Mouse (Mus musculus) heart, embryonic 13.5 days (tissue): ENCODE results near the gene Bpifa6. TPM values are rescaled to one million over a fixed set of nuclear protein-coding genes. Genes with fewer than 3 reads are reported as not detected.
"Not testable (repeated sequence)": the region's sequence is repeated elsewhere in the genome, so short reads cannot be mapped to it uniquely, and the experiment has no call there.

ENCODE experiments used
- ATAC-seq: fragments of 200-750 bp; cut with Nextera tagmentation; 2 replicates; pipeline ENCODE4 v1.8.0; 2017; ENCODE audit warnings: moderate TSS enrichment; ENCODE audit not compliant: insufficient number of reproducible peaks, low FRiP score, low TSS enrichment; ENCODE audit errors: extremely low read depth
- H3K27ac ChIP-seq: fragments of 300-500 bp; sonication (generic); replicated peaks from 2 replicates; pipeline ENCODE4 v1.5.1; 2015; ENCODE audit warnings: moderate library complexity, mild to moderate bottlenecking, inconsistent platforms
- H3K27me3 ChIP-seq: fragments of 300-500 bp; sonication (generic); replicated peaks from 2 replicates; pipeline ENCODE4 v1.6.1; 2015; ENCODE audit warnings: mild to moderate bottlenecking, inconsistent platforms
- H3K36me3 ChIP-seq: fragments of 300-500 bp; sonication (generic); 2 replicates; pipeline ENCODE4 v1.6.1; 2015; ENCODE audit warnings: mild to moderate bottlenecking, inconsistent platforms
- H3K4me1 ChIP-seq: fragments of 300-500 bp; sonication (generic); 2 replicates; pipeline ENCODE4 v1.6.1; 2015; ENCODE audit warnings: inconsistent platforms
- H3K4me2 ChIP-seq: fragments of 300-500 bp; sonication (generic); 2 replicates; pipeline ENCODE4 v1.6.1; 2015; ENCODE audit warnings: inconsistent platforms, mild to moderate bottlenecking, moderate library complexity
- H3K4me3 ChIP-seq: fragments of 300-500 bp; sonication (generic); 2 replicates; pipeline ENCODE4 v1.5.1; 2015; ENCODE audit warnings: moderate library complexity, mild to moderate bottlenecking, inconsistent platforms
- H3K9ac ChIP-seq: fragments of 300-500 bp; sonication (generic); 2 replicates; pipeline ENCODE4 v1.6.1; 2015; ENCODE audit warnings: inconsistent platforms, mild to moderate bottlenecking, moderate library complexity
- H3K9me3 ChIP-seq: fragments of 300-500 bp; sonication (generic); 2 replicates; pipeline ENCODE4 v1.6.1; 2016; ENCODE audit warnings: inconsistent platforms
- WGBS: fragments of 180-500 bp; shearing (Covaris S2); methylation state at CpG from one replicate; pipeline ENCODE4 v1.1.7; 2015; ENCODE audit warnings: mixed read lengths; 5-methylcytosine and 5-hydroxymethylcytosine counted together
- polyA plus RNA-seq: library from polyadenylated mRNA; unstranded; fragments of >200 nt; fragmentation: Nextera tagmentation; extraction: Ambion mirVana; gene quantifications from 2 replicates; pipeline ENCODE4 v1.2.1, GENCODE M21; 2015

The Bpifa6 gene
- polyA plus RNA-seq, 1 experiment from 2014 or later: not detected

DNA sequence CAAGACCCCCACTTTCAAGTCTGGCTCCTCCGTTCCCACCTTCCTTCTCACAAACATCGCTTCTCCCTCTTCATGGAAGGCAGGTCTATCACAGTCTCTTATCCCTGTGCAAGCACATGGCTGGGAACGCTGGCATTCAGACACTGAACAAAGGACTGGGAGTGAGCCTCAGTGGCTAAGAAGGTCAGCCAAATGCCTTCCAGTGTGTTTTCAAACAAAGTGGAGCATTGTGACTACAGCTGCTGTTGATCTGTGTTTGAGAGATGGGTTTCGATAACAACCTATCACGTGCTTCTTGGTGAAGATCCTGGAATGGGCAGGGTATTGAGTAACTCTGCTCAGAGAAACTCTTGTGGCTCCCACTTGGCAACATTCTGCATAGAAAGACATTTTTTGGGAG lies 4.5 kb upstream of the Bpifa6 start:
- Histone ChIP-seq H3K27me3 (no peaks in the 10 kb centered on the region; the same call in 1 of the 2 replicates), H3K36me3 (no peaks in the 10 kb centered on the region), H3K9me3 (no peaks in the 10 kb centered on the region), H3K4me3 (no peak overlapping the region), H3K4me1 (no peaks in the 10 kb centered on the region), H3K4me2 (no peak overlapping the region), H3K9ac (no peak overlapping the region), H3K27ac (no peak overlapping the region)
- WGBS: 77% methylated on average over 5 of the region's 5 CpGs
- no peak for ATAC-seq

DNA sequence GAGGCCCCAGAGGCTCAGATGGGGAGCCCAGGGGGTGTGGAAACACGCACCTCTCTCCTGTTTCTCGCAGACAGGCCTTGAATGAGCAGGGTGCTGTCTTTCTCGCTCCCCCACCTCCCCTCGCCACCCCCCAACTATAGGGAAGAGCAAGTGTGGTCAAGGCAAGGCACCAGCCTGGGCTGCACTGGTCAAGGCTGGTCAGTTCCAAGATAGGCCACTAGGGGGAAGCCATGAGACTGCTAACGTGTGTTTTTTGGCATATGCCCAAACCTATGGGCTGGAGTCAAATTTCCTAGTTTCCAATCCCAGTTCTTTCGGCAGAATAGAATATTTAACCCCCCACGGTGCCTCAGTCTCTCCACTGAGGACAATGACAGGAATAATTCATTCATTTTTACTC lies 21.0 kb downstream of the Bpifa6 start:
- H3K9ac ChIP-seq: no peak overlapping the region
- 4% methylated on average over 7 of the region's 7 CpGs for WGBS
- H3K27ac ChIP-seq: no peak overlapping the region
- no peak overlapping the region for H3K4me3 ChIP-seq
- no peaks in the 10 kb centered on the region for H3K27me3 ChIP-seq
- no peaks in the 10 kb centered on the region for H3K4me1 ChIP-seq
- H3K4me2 ChIP-seq: no peak overlapping the region
- no peaks in the 10 kb centered on the region for H3K36me3 ChIP-seq
- ATAC-seq: no peak
- H3K9me3 ChIP-seq: no peaks in the 10 kb centered on the region

GRCm38 (mm10) chr2:154000501-154000900 lies 25.8 kb downstream of the Bpifa6 start:
- Histone ChIP-seq H3K4me3 (no peak overlapping the region), H3K27me3 (0 out of 2 replicates have a peak, but pooled peaks cover 3% of the 10 kb centered on the region), H3K27ac (no peak overlapping the region), H3K4me2 (no peak overlapping the region), H3K4me1 (no peaks in the 10 kb centered on the region), H3K9ac (no peak overlapping the region), H3K9me3 (no peaks in the 10 kb centered on the region), H3K36me3 (no peaks in the 10 kb centered on the region)
- ATAC-seq: no peak
- 64% methylated on average over 3 of the region's 3 CpGs for WGBS

GRCm38 (mm10) chr2:154001056-154001455 lies 26.3 kb downstream of the Bpifa6 start:
- Histone ChIP-seq H3K4me2 (no peak overlapping the region), H3K4me1 (no peaks in the 10 kb centered on the region), H3K9ac (no peak overlapping the region), H3K36me3 (no peaks in the 10 kb centered on the region), H3K4me3 (no peak overlapping the region), H3K27ac (no peak overlapping the region), H3K27me3 (0 out of 2 replicates have a peak, but pooled peaks cover 3% of the 10 kb centered on the region), H3K9me3 (no peaks in the 10 kb centered on the region)
- no peak for ATAC-seq

DNA sequence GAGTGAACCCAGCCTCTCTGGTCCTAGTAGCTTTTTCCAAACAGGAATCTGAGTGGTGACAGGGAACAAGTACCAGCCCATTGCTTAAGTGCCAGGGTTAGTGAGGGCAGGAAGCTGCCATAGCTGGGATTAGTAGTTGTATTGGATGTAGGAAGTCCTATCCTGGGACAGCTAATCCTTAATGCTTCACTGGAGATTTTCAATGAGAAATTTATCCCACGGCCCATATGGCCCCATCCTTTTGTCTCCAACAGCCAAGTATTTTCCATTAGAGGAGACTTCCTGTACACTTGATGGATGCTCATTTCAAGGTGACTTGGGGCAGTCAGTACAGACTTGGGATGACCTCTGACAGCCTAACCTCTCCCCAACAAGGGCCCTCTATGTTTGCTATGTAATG lies 29.7 kb downstream of the Bpifa6 start:
- no peak overlapping the region for H3K9ac ChIP-seq
- H3K9me3 ChIP-seq: no peaks in the 10 kb centered on the region
- H3K27ac ChIP-seq: no peak overlapping the region
- H3K36me3 ChIP-seq: no peaks in the 10 kb centered on the region
- no peaks in the 10 kb centered on the region for H3K4me1 ChIP-seq
- H3K27me3 ChIP-seq: 0 out of 2 replicates have a peak, but pooled peaks cover 3% of the 10 kb centered on the region
- no peak overlapping the region for H3K4me3 ChIP-seq
- no peak overlapping the region for H3K4me2 ChIP-seq
- no peak for ATAC-seq
- 52% methylated on average over 1 of the region's 1 CpGs for WGBS

DNA sequence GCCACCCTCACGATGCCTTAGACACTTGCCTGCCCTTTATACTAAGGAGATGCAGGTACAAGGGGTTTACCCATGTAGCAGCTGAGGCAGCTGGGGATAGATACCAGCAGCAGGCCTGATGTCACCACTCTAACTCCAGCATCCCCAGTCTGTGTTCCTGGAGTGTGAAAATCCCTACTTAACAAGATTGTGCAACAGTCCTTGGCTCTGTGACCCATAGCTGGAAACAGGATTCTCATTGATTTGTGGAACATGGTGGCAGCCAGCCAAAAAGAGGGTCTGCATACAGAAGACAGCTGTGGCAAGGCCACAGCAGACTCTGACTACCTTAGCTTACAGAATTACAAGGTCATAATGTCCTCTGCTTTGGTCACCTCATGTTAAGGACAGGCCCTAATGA lies 30.3 kb downstream of the Bpifa6 start:
- Histone ChIP-seq H3K27me3 (0 out of 2 replicates have a peak, but pooled peaks cover 3% of the 10 kb centered on the region), H3K9me3 (no peaks in the 10 kb centered on the region), H3K9ac (no peak overlapping the region), H3K4me1 (no peaks in the 10 kb centered on the region), H3K27ac (no peak overlapping the region), H3K4me3 (no peak overlapping the region), H3K4me2 (no peak overlapping the region), H3K36me3 (no peaks in the 10 kb centered on the region)
- ATAC-seq: no peak
- 71% methylated on average over 1 of the region's 1 CpGs for WGBS

GRCm38 (mm10) chr2:154005734-154006133 lies 31.0 kb downstream of the Bpifa6 start:
- Histone ChIP-seq H3K4me3 (no peak overlapping the region), H3K27me3 (0 out of 2 replicates have a peak, but pooled peaks cover 3% of the 10 kb centered on the region), H3K4me1 (no peaks in the 10 kb centered on the region), H3K9me3 (no peaks in the 10 kb centered on the region), H3K9ac (no peak overlapping the region), H3K27ac (no peak overlapping the region), H3K36me3 (no peaks in the 10 kb centered on the region), H3K4me2 (no peak overlapping the region)
- WGBS: 72% methylated on average over 4 of the region's 4 CpGs
- ATAC-seq: no peak

DNA sequence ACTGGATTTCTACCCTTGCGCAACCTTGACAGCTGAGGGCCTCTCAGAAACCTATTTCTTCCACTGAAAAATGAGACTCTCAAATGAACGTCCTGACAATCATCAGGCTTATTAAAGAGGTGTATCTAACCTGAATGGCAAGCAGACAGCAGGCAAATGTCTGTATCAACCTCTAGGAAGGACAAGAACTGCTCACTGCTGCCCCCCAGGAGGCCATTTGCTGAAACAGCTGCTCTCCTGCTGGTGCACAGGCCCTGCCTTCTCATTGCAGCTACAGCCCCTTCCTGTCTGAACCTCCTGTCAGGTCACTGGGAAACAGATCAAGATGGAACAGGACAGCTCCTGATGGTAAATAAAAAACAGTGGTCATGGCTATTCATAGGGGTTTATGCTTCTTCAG lies 31.6 kb downstream of the Bpifa6 start:
- no peak overlapping the region for H3K4me2 ChIP-seq
- no peaks in the 10 kb centered on the region for H3K36me3 ChIP-seq
- H3K9me3 ChIP-seq: no peaks in the 10 kb centered on the region
- no peaks in the 10 kb centered on the region for H3K4me1 ChIP-seq
- 0 out of 2 replicates have a peak, but pooled peaks cover 3% of the 10 kb centered on the region for H3K27me3 ChIP-seq
- WGBS: 73% methylated on average over 2 of the region's 2 CpGs
- ATAC-seq: no peak
- no peak overlapping the region for H3K4me3 ChIP-seq
- H3K9ac ChIP-seq: no peak overlapping the region
- H3K27ac ChIP-seq: no peak overlapping the region

- Histone ChIP-seq H3K27ac (no peak overlapping the region), H3K36me3 (no peaks in the 10 kb centered on the region), H3K9me3 (no peaks in the 10 kb centered on the region), H3K4me2 (no peak overlapping the region), H3K27me3 (0 out of 2 replicates have a peak, but pooled peaks cover 3% of the 10 kb centered on the region), H3K9ac (no peak overlapping the region), H3K4me1 (no peaks in the 10 kb centered on the region), H3K4me3 (no peak overlapping the region)
- ATAC-seq: no peak
- WGBS: 59% methylated on average over 1 of the region's 1 CpGs
Observed at GRCm38 (mm10) chr2:154007381-154007780, 32.6 kb downstream of the Bpifa6 start.

DNA sequence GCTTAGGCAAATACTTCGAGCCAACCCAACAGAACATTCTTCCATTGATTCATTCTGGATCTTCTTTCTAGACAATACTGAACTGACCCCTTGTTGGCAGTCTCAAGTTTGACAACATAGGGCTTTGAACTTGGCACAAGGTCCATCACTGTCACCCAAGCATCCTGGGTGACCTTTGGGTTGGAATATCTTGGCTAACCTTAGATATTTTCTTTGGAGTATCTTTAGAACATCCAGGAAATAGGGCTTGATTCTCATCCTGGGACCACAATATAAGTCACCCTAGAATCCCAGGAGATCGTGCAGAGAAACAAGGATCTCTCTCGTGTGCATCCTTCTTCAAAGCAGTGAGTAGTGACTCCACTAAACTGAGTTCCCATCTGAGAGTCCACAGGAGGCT lies 33.2 kb downstream of the Bpifa6 start, which contains the start of gene Bpifa2:
TSS of gene Bpifa2 (plus strand) at position 301 of the 400 bp plus-strand sequence.
- no peaks in the 10 kb centered on the region for H3K36me3 ChIP-seq
- WGBS: 72% methylated on average over 3 of the region's 3 CpGs
- H3K4me2 ChIP-seq: no peak within 1 kb of the TSS
- no peak for ATAC-seq
- H3K27me3 ChIP-seq: 0 out of 2 replicates have a peak, but pooled peaks cover under 1% of the 10 kb centered on the region
- H3K27ac ChIP-seq: no peak within 1 kb of the TSS
- H3K9ac ChIP-seq: no peak within 1 kb of the TSS
- no peak within 1 kb of the TSS for H3K4me3 ChIP-seq
- H3K4me1 ChIP-seq: no peaks in the 10 kb centered on the region
- no peaks in the 10 kb centered on the region for H3K9me3 ChIP-seq

DNA sequence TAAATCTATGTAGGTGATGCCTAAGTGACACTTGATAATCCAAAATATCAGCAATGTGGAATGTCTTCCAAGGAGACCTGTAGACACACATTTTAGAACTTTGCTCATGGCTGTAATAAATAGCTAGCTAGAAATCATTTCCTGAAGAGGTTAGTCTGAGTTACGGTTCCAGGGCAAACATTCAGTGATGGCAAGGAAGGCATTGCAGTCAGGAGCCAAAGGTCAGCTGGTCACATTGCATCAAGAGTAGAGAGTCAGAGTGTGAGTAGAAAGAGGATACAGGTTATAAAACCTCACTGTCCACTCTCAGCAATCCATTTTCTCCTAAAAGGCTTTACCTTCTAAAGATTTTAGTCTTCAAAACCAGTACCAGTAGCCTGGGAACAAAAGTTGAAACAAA lies 43.2 kb downstream of the Bpifa6 start:
- 69% methylated on average over 1 of the region's 1 CpGs for WGBS
- H3K4me3 ChIP-seq: no peak overlapping the region

DNA sequence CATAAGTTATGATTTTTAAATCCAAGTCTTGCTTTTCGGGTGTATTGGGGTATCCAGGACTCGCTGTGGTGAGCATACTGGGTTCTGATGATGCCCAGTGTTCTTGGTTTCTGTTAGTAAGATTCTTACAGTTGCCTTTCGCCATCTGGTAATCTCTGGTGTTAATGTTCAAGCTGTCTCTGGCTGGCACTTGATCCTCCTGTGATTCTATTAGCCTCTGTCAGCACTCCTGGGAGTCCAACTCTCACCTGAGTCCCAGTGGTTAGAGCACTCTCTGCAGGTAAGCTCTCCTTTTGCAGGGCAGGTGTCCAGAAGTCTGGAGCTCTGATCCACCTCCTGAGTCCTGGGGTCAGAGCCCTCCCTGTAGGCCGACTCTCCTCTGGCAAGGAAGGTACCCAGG lies 49.9 kb downstream of the Bpifa6 start:
- not testable (repeated sequence) for H3K4me1 ChIP-seq, H3K27me3 ChIP-seq, H3K27ac ChIP-seq, H3K4me2 ChIP-seq, H3K9me3 ChIP-seq, H3K36me3 ChIP-seq, ATAC-seq, H3K9ac ChIP-seq, H3K4me3 ChIP-seq
- WGBS: 69% methylated on average over 4 of the region's 4 CpGs

More for the DNA sequence above, 43.2 kb downstream of the Bpifa6 start:
- Histone ChIP-seq H3K27me3 (no peaks in the 10 kb centered on the region), H3K4me1 (no peaks in the 10 kb centered on the region), H3K9ac (no peak overlapping the region), H3K9me3 (no peaks in the 10 kb centered on the region), H3K36me3 (no peaks in the 10 kb centered on the region), H3K4me2 (no peak overlapping the region), H3K27ac (no peak overlapping the region)
- ATAC-seq: no peak
